Mouse (Mus musculus) CH12.LX (cell line): ENCODE measurements around the gene Comt.

Experiments
- CTCF ChIP-seq, 2 experiments: IDR thresholded peaks in 1 of 2; conservative IDR thresholded peaks in 1 of 2; 2 replicates each; pipeline ENCODE4 v1.5.1; 2011 to 2012; ENCODE audit warnings: low read depth in 2 of 2, low read length in 2 of 2, improper control_type of control experiment in 1 of 2, inconsistent platforms in 1 of 2, mild to moderate bottlenecking in 1 of 2, moderate library complexity in 1 of 2
- NELFE ChIP-seq: IDR thresholded peaks from 2 replicates; pipeline ENCODE4 v1.6.1; 2011; ENCODE audit warnings: low read depth, low read length, improper control_type of control experiment
- POLR2A ChIP-seq: IDR thresholded peaks from 2 replicates; pipeline ENCODE4 v1.6.1; 2011; ENCODE audit warnings: low read depth, mild to moderate bottlenecking, improper control_type of control experiment, low read length
- POLR2AphosphoS2 ChIP-seq: IDR thresholded peaks from 2 replicates; pipeline ENCODE4 v1.6.1; 2011; ENCODE audit warnings: low read depth, low read length, improper control_type of control experiment
- TBP ChIP-seq: conservative IDR thresholded peaks from 2 replicates; pipeline ENCODE4 v1.6.1; 2011; ENCODE audit warnings: low read depth, low read length, improper control_type of control experiment

DNA sequence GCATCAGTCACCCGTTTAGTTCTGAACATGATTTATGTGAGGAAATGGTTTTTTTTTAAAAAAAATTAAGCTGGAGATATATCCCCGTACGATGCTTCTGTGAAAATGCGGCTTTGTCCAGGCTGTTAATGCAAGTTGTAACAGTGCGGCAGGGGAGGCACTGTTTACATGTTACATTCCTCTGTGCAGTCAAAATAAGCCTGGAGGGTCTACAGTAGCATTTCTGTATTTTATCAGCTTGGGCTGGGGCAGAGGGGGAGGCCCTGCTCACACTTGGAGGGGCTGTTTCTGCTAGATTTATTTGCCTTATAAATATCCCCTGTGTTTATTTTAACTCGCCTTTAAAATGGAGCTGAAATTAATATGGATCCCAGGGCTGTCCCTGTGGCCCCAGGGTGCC lies 21.5 kb upstream of the Comt start:
- no peak for TF ChIP-seq POLR2AphosphoS2
- TF ChIP-seq CTCF (conservative IDR thresholded peaks at IDR 0.05 in 1 of 2, IDR thresholded peaks at IDR 0.05 in 1 of 2; ENCODE audit: low read depth in 2 of 2, low read length in 2 of 2), result no peak
- no peak for TF ChIP-seq TBP
- no peak for TF ChIP-seq NELFE
- no peak for TF ChIP-seq POLR2A
